Mouse (Mus musculus) cerebellum, postnatal 36 days (tissue): ENCODE data around the gene Errfi1.

Source experiments
- DNase-seq, 2 experiments: peaks; one replicate each; pipeline ENCODE4 v3.0.0; 2021 to 2022; ENCODE audit warnings: mixed read lengths in 2 of 2

The Errfi1 gene

GRCm38 (mm10) chr4:150882632-150883031 lies 28.9 kb downstream of the Errfi1 start:
- no peak for DNase-seq

GRCm38 (mm10) chr4:150887903-150888302 lies 34.2 kb downstream of the Errfi1 start:
- DNase-seq = no peak

- DNase-seq = no peak
Measured at GRCm38 (mm10) chr4:150888492-150888891, 34.8 kb downstream of the Errfi1 start.

- no peak for DNase-seq
Measured at GRCm38 (mm10) chr4:150889273-150889954, 35.7 kb downstream of the Errfi1 start.

GRCm38 (mm10) chr4:150889955-150890315 lies 36.2 kb downstream of the Errfi1 start:
- no peak for DNase-seq

- DNase-seq = no peak
Measured at GRCm38 (mm10) chr4:150891308-150891707, 37.6 kb downstream of the Errfi1 start.

GRCm38 (mm10) chr4:150894718-150895501 lies 41.2 kb downstream of the Errfi1 start:
- no peak for DNase-seq

GRCm38 (mm10) chr4:150896896-150897624 lies 43.3 kb downstream of the Errfi1 start:
- no peak for DNase-seq

GRCm38 (mm10) chr4:150898716-150899365 lies 45.1 kb downstream of the Errfi1 start:
- DNase-seq = peak; percentile 55 to 58

GRCm38 (mm10) chr4:150900486-150900885 lies 46.8 kb downstream of the Errfi1 start:
- no peak for DNase-seq

- DNase-seq = peak; percentile 66 to 73
Measured at GRCm38 (mm10) chr4:150901651-150902050, 47.9 kb downstream of the Errfi1 start.

- no peak for DNase-seq
Measured at GRCm38 (mm10) chr4:150902062-150902461, 48.3 kb downstream of the Errfi1 start.

GRCm38 (mm10) chr4:150903091-150903742 lies 49.5 kb downstream of the Errfi1 start:
- no peak for DNase-seq

GRCm38 (mm10) chr4:150907099-150907498 lies 53.4 kb downstream of the Errfi1 start:
- DNase-seq = no peak

GRCm38 (mm10) chr4:150908512-150908911 lies 54.8 kb downstream of the Errfi1 start:
- DNase-seq = peak in 1 of 2 experiments; percentile 27

- DNase-seq = peak; percentile 99 to 100
Measured at GRCm38 (mm10) chr4:150909451-150910156, 55.9 kb downstream of the Errfi1 start.

- peak in 1 of 2 experiments; percentile 26 for DNase-seq
Measured at GRCm38 (mm10) chr4:150910164-150910951, 56.6 kb downstream of the Errfi1 start.

GRCm38 (mm10) chr4:150913743-150914142 lies 60.0 kb downstream of the Errfi1 start:
- no peak for DNase-seq

GRCm38 (mm10) chr4:150914290-150914733 lies 60.6 kb downstream of the Errfi1 start, which contains the start of the genes Park7 and Tnfrsf9:
Park7 (minus strand) TSS chr4:150914437.
Tnfrsf9 (plus strand) TSS chr4:150914562.
- DNase-seq = peak; percentile 97 to 98

- DNase-seq = no peak
Measured at GRCm38 (mm10) chr4:150915181-150915906, 61.6 kb downstream of the Errfi1 start.
